Mouse (Mus musculus) embryo, embryonic 10 days (tissue): ENCODE results near the gene Pga5.

ENCODE experiments used
- DNase-seq: peaks from one replicate; pipeline ENCODE4 v3.0.0-alpha.2; 2015; ENCODE audit warnings: low spot score

Gene Pga5

GRCm38 (mm10) chr19:10702125-10702524, 24.3 kb upstream of the Pga5 start:
- DNase-seq, result no peak

- DNase-seq, result peak; percentile 57
Measured at GRCm38 (mm10) chr19:10701013-10701726, 23.3 kb upstream of the Pga5 start.

GRCm38 (mm10) chr19:10699851-10700250, 22.0 kb upstream of the Pga5 start:
- no peak for DNase-seq

- no peak for DNase-seq
Measured at GRCm38 (mm10) chr19:10698131-10698991, 20.5 kb upstream of the Pga5 start.

- DNase-seq, result peak; percentile 22
Measured at GRCm38 (mm10) chr19:10695801-10696200, 17.9 kb upstream of the Pga5 start.

GRCm38 (mm10) chr19:10693926-10694682, 16.2 kb upstream of the Pga5 start:
- no peak for DNase-seq

GRCm38 (mm10) chr19:10692361-10692760, 14.5 kb upstream of the Pga5 start:
- no peak for DNase-seq

GRCm38 (mm10) chr19:10691660-10692059, 13.8 kb upstream of the Pga5 start:
- no peak for DNase-seq

GRCm38 (mm10) chr19:10691121-10691520, 13.2 kb upstream of the Pga5 start:
- DNase-seq, result no peak

- DNase-seq, result no peak
Measured at GRCm38 (mm10) chr19:10690336-10690735, 12.5 kb upstream of the Pga5 start.

- no peak for DNase-seq
Measured at GRCm38 (mm10) chr19:10689470-10690166, 11.7 kb upstream of the Pga5 start.

GRCm38 (mm10) chr19:10688537-10689352, 10.9 kb upstream of the Pga5 start, which contains the start of gene Vps37c:
Gene Vps37c (plus strand): TSS chr19:10688735.
- peak; percentile 86 for DNase-seq

GRCm38 (mm10) chr19:10685727-10686126, 7.9 kb upstream of the Pga5 start:
- DNase-seq, result no peak

- DNase-seq, result no peak
Measured at GRCm38 (mm10) chr19:10685081-10685480, 7.2 kb upstream of the Pga5 start.

GRCm38 (mm10) chr19:10681571-10681970, 3.7 kb upstream of the Pga5 start:
- DNase-seq, result no peak

- no peak for DNase-seq
Measured at GRCm38 (mm10) chr19:10678772-10679067, 849 bp upstream of the Pga5 start.

GRCm38 (mm10) chr19:10676656-10677055, 1.2 kb downstream of the Pga5 start:
- no peak for DNase-seq

- peak; percentile 16 for DNase-seq
Measured at GRCm38 (mm10) chr19:10673275-10673674, 4.6 kb downstream of the Pga5 start.

- DNase-seq, result no peak
Measured at GRCm38 (mm10) chr19:10671854-10672417, 5.9 kb downstream of the Pga5 start.

- DNase-seq, result no peak
Measured at GRCm38 (mm10) chr19:10671319-10671718, 6.6 kb downstream of the Pga5 start.

- DNase-seq, result peak; percentile 80
Measured at GRCm38 (mm10) chr19:10665499-10665898, 12.4 kb downstream of the Pga5 start.
